Mouse (Mus musculus) liver, adult 2 months (tissue): ENCODE results near the gene Rhoa. TPM values are rescaled to one million over a fixed set of nuclear protein-coding genes. Genes with fewer than 3 reads are reported as not detected.
A peak's percentile ranks its signal among the peaks of the same experiment; 100 is the strongest.

ENCODE experiments used
- DNase-seq: peaks from one replicate; pipeline ENCODE4 v3.0.0-alpha.2; 2011; ENCODE audit warnings: low read depth, low spot score; ENCODE audit errors: extremely low read depth
- H3K27ac ChIP-seq: fragments of 200-500 bp; replicated peaks from 2 replicates; pipeline ENCODE4 v1.5.1; 2012; ENCODE audit warnings: low read depth, mild to moderate bottlenecking, control low read depth, inconsistent platforms, low read length; ENCODE audit not compliant: insufficient read depth
- H3K27me3 ChIP-seq: fragments of 200-500 bp; 2 replicates; pipeline ENCODE4 v1.6.1; 2012; ENCODE audit warnings: mild to moderate bottlenecking, moderate library complexity, low read length, inconsistent platforms; ENCODE audit not compliant: control insufficient read depth, insufficient read depth
- H3K36me3 ChIP-seq: fragments of 200-500 bp; 2 replicates; pipeline ENCODE4 v1.6.1; 2012; ENCODE audit warnings: low read length, inconsistent platforms; ENCODE audit not compliant: control insufficient read depth, insufficient read depth
- H3K4me1 ChIP-seq: fragments of 200-500 bp; 2 replicates; pipeline ENCODE4 v1.6.1; 2011; ENCODE audit warnings: low read length; ENCODE audit not compliant: control insufficient read depth, insufficient read depth
- H3K4me3 ChIP-seq: fragments of 200-500 bp; 2 replicates; pipeline ENCODE4 v1.5.1; 2011; ENCODE audit warnings: low read depth, mild to moderate bottlenecking, control low read depth, low read length, moderate library complexity; ENCODE audit not compliant: insufficient read depth
- H3K79me2 ChIP-seq: fragments of 200-500 bp; 2 replicates; pipeline ENCODE4 v1.6.1; 2012; ENCODE audit warnings: inconsistent platforms, mild to moderate bottlenecking, low read length, moderate library complexity; ENCODE audit not compliant: control insufficient read depth, insufficient read depth
- H3K9ac ChIP-seq: fragments of 200-500 bp; 2 replicates; pipeline ENCODE4 v1.6.1; 2012; ENCODE audit warnings: low read depth, mild to moderate bottlenecking, control low read depth, inconsistent platforms, low read length
- CTCF ChIP-seq: fragments of 200-500 bp; IDR thresholded peaks from 2 replicates; pipeline ENCODE4 v1.5.1; 2011; ENCODE audit warnings: low read depth, low read length, control low read depth
- POLR2A ChIP-seq: fragments of 200-500 bp; IDR thresholded peaks from 2 replicates; pipeline ENCODE4 v1.6.1; 2011; ENCODE audit warnings: low read length, control low read depth; ENCODE audit not compliant: insufficient read depth; ENCODE audit errors: extremely low read depth
- WGBS: fragments of 180-500 bp; shearing (Covaris S2); methylation state at CpG from one replicate; pipeline ENCODE4 v1.1.7; 2018; 5-methylcytosine and 5-hydroxymethylcytosine counted together
- polyA plus RNA-seq: library from polyadenylated mRNA; depleted of rRNA; stranded (reverse); fragments of >200 nt; gene quantifications from 2 replicates; pipeline ENCODE4 v1.2.3, GENCODE M21; 2012
- total RNA-seq: library from RNA; depleted of rRNA; stranded (reverse); fragments of >200 nt; gene quantifications from 2 replicates; pipeline ENCODE4 v1.2.3, GENCODE M21; 2014

Rhoa gene
- total and polyA plus RNA-seq, 2 experiments: 64.7 to 123 TPM

DNA sequence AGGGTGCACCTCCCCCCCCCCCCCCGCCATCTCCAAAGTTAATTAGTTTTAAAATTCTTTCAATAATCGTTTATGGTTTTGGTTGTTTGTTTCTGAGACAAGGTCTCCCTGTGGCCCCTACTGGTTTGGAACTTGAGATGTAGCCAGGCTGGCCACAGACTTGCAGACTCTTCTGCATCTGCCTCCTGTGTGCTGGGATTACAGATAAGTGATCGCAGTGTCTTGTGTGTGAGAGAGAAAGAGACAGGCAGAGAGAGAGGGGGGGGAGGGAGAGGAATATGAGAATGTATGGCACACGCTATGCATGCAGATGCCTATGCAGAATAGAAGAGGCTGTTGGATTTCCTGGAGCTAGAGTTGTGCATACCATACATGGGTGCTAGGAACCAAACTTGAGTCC, 43.8 kb downstream of the Rhoa start:
- no peak for DNase-seq
- 85% methylated on average over 4 of the region's 4 CpGs for WGBS
- Histone ChIP-seq H3K9ac (no peak overlapping the region), H3K79me2 (peaks cover 24% of the 10 kb centered on the region), H3K4me3 (no peak overlapping the region), H3K4me1 (peaks cover 8% of the 10 kb centered on the region), H3K27ac (no peak overlapping the region), H3K36me3 (peaks cover 34% of the 10 kb centered on the region), H3K27me3 (no peaks in the 10 kb centered on the region)
- TF ChIP-seq CTCF (no peak), POLR2A (no peak)

GRCm38 (mm10) chr9:108378234-108378633, 72.3 kb downstream of the Rhoa start:
- H3K4me3 ChIP-seq: no peak overlapping the region
- H3K4me1 ChIP-seq: peaks cover 20% of the 10 kb centered on the region
- H3K27ac ChIP-seq: peak overlapping the region; percentile 58
- 52% methylated on average over 9 of the region's 9 CpGs for WGBS
- H3K36me3 ChIP-seq: peaks cover 55% of the 10 kb centered on the region
- no peak for TF ChIP-seq CTCF
- no peak for TF ChIP-seq POLR2A
- H3K9ac ChIP-seq: no peak overlapping the region
- no peaks in the 10 kb centered on the region; the same call in 1 of the 2 replicates for H3K79me2 ChIP-seq
- no peaks in the 10 kb centered on the region for H3K27me3 ChIP-seq
- DNase-seq: no peak

DNA sequence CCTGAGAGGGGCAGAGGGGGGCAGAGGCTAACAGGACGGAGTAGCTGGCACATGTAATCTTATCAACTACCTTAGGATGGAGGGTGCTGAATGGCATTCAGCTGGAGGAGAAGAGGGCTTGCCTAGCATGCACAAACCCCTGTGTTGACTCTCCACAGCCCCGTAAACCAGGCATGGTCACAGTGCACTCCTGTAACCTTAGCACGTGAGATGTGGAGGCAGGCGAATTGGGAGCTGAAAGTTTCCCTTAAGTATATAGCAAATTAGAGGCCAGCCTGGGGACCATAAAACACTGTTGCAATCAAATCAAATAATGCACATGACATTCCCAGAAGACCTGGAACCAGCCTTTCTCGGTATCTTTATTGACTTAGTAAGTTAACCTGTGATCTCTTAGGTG, 72.8 kb downstream of the Rhoa start:
- Histone ChIP-seq H3K9ac (no peak overlapping the region), H3K27me3 (no peaks in the 10 kb centered on the region), H3K27ac (peak overlapping the region; percentile 58), H3K4me3 (no peak overlapping the region), H3K36me3 (peaks cover 54% of the 10 kb centered on the region), H3K79me2 (no peaks in the 10 kb centered on the region; the same call in 1 of the 2 replicates), H3K4me1 (peaks cover 20% of the 10 kb centered on the region)
- DNase-seq: peak; percentile 71
- TF ChIP-seq POLR2A: no peak
- TF ChIP-seq CTCF: no peak
- WGBS: 34% methylated on average over 5 of the region's 5 CpGs

GRCm38 (mm10) chr9:108379294-108379693, 73.4 kb downstream of the Rhoa start:
- Histone ChIP-seq H3K9ac (0 out of 2 replicates have a peak overlapping the region, but pooled peaks have one; percentile 15), H3K27ac (peak overlapping the region; percentile 88), H3K27me3 (no peaks in the 10 kb centered on the region), H3K4me3 (no peak overlapping the region), H3K4me1 (peaks cover 20% of the 10 kb centered on the region), H3K79me2 (no peaks in the 10 kb centered on the region; the same call in 1 of the 2 replicates), H3K36me3 (peaks cover 54% of the 10 kb centered on the region)
- DNase-seq: peak; percentile 62
- 31% methylated on average over 4 of the region's 4 CpGs for WGBS
- TF ChIP-seq CTCF (no peak), POLR2A (no peak)

DNA sequence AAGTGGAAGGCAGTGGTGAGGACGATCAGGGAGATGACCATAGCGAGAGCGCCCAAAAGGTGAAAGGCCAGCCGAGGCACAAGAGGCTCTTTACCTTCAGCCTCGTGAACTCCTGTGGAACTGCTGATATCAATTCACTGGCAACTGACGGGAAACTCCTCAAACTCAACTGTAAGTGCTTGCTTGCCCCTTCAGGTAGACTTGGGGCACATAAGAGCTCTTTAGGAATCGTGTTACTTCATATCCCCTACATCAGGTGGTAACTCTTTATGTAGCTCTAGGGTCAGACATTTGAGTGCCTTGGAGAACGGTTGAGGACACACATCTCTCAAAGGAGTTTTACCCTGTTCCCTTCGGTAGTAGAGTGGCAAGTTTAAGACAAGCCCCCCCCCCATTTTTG, 75.5 kb downstream of the Rhoa start:
- Histone ChIP-seq H3K4me3 (no peak overlapping the region), H3K27ac (no peak overlapping the region), H3K36me3 (peaks cover 51% of the 10 kb centered on the region), H3K79me2 (no peaks in the 10 kb centered on the region; the same call in 1 of the 2 replicates), H3K27me3 (no peaks in the 10 kb centered on the region), H3K4me1 (peaks cover 19% of the 10 kb centered on the region), H3K9ac (no peak overlapping the region)
- WGBS: 96% methylated on average over 9 of the region's 9 CpGs
- TF ChIP-seq CTCF (no peak), POLR2A (no peak)
- DNase-seq: no peak

DNA sequence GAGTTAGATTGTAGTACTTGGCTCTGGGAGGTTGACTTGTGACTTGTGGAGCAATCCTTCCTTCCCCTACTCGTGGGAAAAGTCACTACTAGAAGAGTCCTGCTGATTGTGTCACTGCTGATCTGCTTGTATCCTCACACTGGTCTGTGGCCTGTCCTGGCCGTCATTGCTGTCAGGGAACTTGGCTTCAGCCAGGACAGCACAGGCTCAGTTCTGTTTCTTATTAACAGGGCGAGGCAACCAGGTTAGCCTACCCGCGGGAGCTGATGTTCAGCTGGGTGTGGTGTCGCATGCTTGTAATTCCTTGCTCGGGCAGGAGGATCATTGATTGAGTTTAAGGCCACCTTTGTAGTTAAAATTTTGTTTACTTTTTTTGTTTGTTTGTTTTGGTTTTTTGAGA, 79.1 kb downstream of the Rhoa start:
- 23% methylated on average over 7 of the region's 7 CpGs for WGBS
- H3K27ac ChIP-seq: peak overlapping the region; percentile 3; the same call in 1 of the 2 replicates
- H3K9ac ChIP-seq: no peak overlapping the region
- TF ChIP-seq CTCF: no peak
- TF ChIP-seq POLR2A: no peak
- H3K4me1 ChIP-seq: peaks cover 4% of the 10 kb centered on the region
- peak; percentile 64 for DNase-seq
- peaks cover 66% of the 10 kb centered on the region for H3K36me3 ChIP-seq
- no peak overlapping the region for H3K4me3 ChIP-seq
- no peaks in the 10 kb centered on the region for H3K27me3 ChIP-seq
- no peaks in the 10 kb centered on the region; the same call in 1 of the 2 replicates for H3K79me2 ChIP-seq
